Mouse (Mus musculus): ENCODE results near the gene Frat2.

GRCm38 (mm10) chr19:41847091-41847581, 796 bp downstream of the Frat2 start:
- TF ChIP-seq GATA1 (IDR thresholded peaks at IDR 0.05; ENCODE audit: borderline replicate concordance, low read length) (no peak), FLI1 (IDR thresholded peaks at IDR 0.05; ENCODE audit: low read length) (no peak)

Data from megakaryocyte, embryonic 14.5 days (primary cell).